Mouse (Mus musculus): ENCODE results near the gene Nsmce3.

Gene Nsmce3

GRCm38 (mm10) chr7:64856526-64857082, 16.2 kb downstream of the Nsmce3 start:
- no peak for DNase-seq

GRCm38 (mm10) chr7:64855976-64856375, 16.8 kb downstream of the Nsmce3 start:
- no peak for DNase-seq

- DNase-seq = no peak
Observed at GRCm38 (mm10) chr7:64855389-64855927, 17.3 kb downstream of the Nsmce3 start.

GRCm38 (mm10) chr7:64850791-64851190, 22.0 kb downstream of the Nsmce3 start:
- peak; percentile 53 for DNase-seq

- DNase-seq = no peak
Observed at GRCm38 (mm10) chr7:64847366-64847899, 25.4 kb downstream of the Nsmce3 start.

DNA sequence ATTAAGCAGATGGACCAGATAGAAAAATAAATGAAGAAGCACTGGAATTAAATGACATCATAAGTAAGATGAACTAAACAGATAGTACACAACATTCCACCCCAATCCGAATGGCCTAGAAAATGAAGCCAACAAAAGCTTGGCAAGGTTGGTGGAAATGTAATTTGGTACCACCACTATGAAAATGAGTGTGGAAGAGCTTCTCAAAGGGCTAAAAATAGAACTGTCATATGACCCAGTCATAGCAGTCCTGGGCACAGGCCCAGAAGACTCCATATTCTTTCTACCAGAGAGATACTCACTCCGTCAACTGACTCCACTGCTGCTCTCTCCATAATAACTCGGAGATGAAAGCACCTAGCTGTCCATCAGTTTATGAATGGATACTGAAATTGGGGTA, 26.7 kb downstream of the Nsmce3 start:
- no peak for DNase-seq

- DNase-seq = no peak
Observed at GRCm38 (mm10) chr7:64840946-64841659, 31.7 kb downstream of the Nsmce3 start.

- no peak for DNase-seq
Observed at GRCm38 (mm10) chr7:64840576-64840895, 32.3 kb downstream of the Nsmce3 start.

DNA sequence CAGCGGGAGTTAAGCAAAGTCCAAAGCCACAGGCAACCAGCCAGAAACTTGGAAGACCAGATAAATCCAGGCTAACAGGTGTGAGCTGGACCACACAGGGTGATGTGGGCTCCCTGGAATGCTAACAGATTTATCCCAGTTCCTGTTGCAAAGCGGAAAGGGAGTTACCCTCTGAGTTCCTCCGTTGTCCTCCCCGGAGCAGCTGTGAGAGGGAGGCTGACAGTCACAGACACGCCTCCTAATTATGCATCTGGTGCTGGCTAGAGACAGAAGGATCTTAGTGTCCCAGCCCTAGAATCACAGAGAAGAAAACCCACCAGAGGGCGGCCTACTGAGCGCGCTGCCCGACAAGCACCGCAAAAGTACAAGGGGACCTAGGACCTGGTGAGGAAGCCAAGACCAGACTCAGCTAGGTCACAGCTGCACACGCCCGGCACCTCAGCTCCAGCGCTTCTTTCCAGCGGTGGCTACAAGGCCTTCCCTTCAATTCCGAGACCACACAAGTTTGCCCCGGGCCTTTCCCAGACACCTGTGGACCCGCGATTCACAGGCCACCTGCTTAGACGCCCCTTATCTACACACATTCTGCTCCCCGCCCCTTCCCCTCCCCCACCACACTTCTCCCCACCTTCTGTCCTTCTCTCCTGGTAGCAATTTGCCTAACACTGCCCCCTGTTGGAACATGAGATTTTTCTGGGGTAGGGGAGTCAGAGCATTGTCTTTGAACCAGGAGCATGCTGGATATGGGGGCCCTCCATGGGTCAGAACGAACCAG, 32.8 kb downstream of the Nsmce3 start:
- DNase-seq = peak; percentile 30

- DNase-seq = no peak
Observed at GRCm38 (mm10) chr7:64839281-64839680, 33.5 kb downstream of the Nsmce3 start.

GRCm38 (mm10) chr7:64830214-64830995, 42.4 kb downstream of the Nsmce3 start:
- no peak for DNase-seq

DNA sequence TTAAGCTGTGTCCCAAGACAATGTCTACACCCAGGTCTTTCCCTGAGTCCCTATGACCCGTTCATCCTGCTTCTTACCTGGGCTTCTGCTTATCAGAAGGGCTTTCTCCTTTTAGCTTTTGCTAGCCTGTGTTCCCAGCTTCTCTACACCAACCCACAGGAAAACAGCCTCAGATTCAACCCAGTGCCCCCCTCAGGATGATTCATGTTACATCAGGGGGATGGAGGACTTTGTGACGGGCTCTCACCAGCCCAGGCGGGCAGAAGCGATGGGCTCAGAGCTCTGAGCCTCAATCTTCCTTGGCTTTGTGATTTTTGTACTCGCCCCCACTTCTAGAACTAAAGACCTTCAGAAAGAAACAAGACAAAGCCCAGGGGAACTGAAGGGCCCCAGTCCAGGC, 51.7 kb downstream of the Nsmce3 start:
- no peak for DNase-seq

DNA sequence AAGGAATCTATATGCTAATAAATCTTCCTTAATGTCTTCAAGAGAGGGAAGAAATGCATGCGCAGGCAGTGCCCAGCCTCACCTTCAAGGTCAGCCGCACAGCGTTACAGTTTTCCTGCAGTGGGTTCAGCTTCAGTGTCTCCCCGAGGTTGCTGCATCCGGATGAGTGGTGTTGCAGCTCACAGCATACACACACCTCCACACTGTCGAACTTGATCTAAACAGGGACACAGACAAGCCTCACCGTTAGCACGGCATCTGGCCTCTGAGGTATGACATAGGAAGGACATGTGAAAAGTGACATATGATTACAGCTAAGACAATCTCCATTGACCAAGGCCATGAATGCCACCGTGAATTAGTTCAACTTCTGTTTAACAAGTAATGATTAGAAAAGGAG, 53.1 kb downstream of the Nsmce3 start:
- DNase-seq = no peak
